2 mouse cellular contexts compared by ENCODE assay signal in the genomic region with DNA sequence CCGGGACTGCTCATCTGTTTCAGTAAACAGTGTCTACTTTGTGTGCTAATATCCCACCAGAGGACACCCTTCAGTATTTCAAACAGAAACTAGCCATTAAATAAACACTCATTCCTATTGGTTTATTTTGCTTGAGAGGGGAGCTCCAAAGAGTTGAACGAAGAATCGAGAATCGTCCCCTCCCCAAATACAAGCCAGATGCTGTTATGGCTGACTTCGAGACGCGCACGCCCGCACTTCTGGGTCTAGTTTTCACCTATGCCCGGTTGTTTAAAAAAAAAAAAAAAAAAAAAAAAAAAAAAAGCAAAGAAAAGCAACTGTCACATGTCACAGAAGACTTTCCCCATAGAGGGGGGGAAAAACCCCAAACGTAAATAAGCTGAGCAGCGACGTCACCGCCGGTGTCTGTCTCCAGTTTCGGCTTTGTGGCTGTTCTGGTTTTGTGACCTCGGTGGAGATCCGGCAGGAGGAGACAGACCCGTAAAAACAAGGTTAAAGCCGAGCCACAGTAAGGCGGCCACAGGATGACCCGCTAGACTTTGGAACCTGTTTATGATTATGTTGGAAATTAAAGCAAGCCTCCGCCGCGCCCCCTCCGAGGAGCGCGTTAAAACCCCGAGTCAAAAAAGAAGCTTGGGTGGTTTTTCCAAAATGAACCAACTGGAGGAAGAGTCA.
TF ChIP-seq lines count a peak whose summit lies in the region.

No protein-coding gene starts in this region.

TF ChIP-seq in C2C12, 6 proteins besides CTCF, POLR2A, EP300 and RAD21 (continued from another document):
- TF ChIP-seq FOSL1 (IDR thresholded peaks at IDR 0.05; ENCODE audit: insufficient read depth, low read length, poor library complexity, severe bottlenecking) = no peak
- no peak for TF ChIP-seq MYOD1 (IDR thresholded peaks at IDR 0.05; ENCODE audit: control insufficient read depth, insufficient read length, low read depth)
- peak; percentile 13 for TF ChIP-seq MAX (IDR thresholded peaks at IDR 0.05)

TF ChIP-seq in MEL, 35 proteins besides CTCF, POLR2A, EP300 and RAD21 (continued from another document):
- TF ChIP-seq MAFK (IDR thresholded peaks at IDR 0.05; ENCODE audit: borderline replicate concordance, low read depth, low read length) (no peak), TCF12 (IDR thresholded peaks at IDR 0.05; ENCODE audit: low read depth, low read length) (no peak; the same call in 1 of the 2 replicates), NRF1 (IDR thresholded peaks at IDR 0.05; ENCODE audit: insufficient read depth, low read depth, low read length, poor library complexity, severe bottlenecking) (no peak), MXI1 (IDR thresholded peaks at IDR 0.05; ENCODE audit: low read depth, low read length) (peak; percentile 54), GABPA (IDR thresholded peaks at IDR 0.05; ENCODE audit: low read depth, low read length) (no peak), MEF2A (IDR thresholded peaks at IDR 0.05; ENCODE audit: extremely low read depth, insufficient replicate concordance, low read depth, low read length, poor library complexity, severe bottlenecking) (no peak), GATA1 (IDR thresholded peaks at IDR 0.05; ENCODE audit: low read depth, low read length) (no peak), RCOR1 (IDR thresholded peaks at IDR 0.05; ENCODE audit: low read depth, low read length) (0 out of 2 replicates have a peak, but pooled peaks have one; percentile 37), JUND (IDR thresholded peaks at IDR 0.05; ENCODE audit: low read depth, low read length) (no peak), POLR2AphosphoS2 (IDR thresholded peaks at IDR 0.05; ENCODE audit: low read length) (peak; percentile 62; the same call in 1 of the 2 replicates), ELF1 (IDR thresholded peaks at IDR 0.05; ENCODE audit: low read depth, low read length) (0 out of 2 replicates have a peak, but pooled peaks have one; percentile 5), NELFE (IDR thresholded peaks at IDR 0.05; ENCODE audit: low read depth, low read length) (0 out of 2 replicates have a peak, but pooled peaks have one; percentile 6), TBP (IDR thresholded peaks at IDR 0.05; ENCODE audit: low read depth, low read length) (0 out of 2 replicates have a peak, but pooled peaks have one; percentile 28), ZC3H11A (IDR thresholded peaks at IDR 0.05; ENCODE audit: low read depth, low read length) (no peak; the same call in 1 of the 2 replicates), MYC (IDR thresholded peaks at IDR 0.05; ENCODE audit: low read depth, low read length) (peak; percentile 0; the same call in 1 of the 2 replicates), KAT2A (conservative IDR thresholded peaks at IDR 0.05; ENCODE audit: low read depth, low read length) (no peak; the same call in 1 of the 2 replicates), CHD2 (IDR thresholded peaks at IDR 0.05; ENCODE audit: low read length) (no peak), ZNF384 (IDR thresholded peaks at IDR 0.05; ENCODE audit: low read depth, low read length) (peak; percentile 96), ZMIZ1 (IDR thresholded peaks at IDR 0.05; ENCODE audit: low read depth, low read length) (peak; percentile 52; the same call in 1 of the 2 replicates), SIN3A (IDR thresholded peaks at IDR 0.05; ENCODE audit: low read length) (peak; percentile 85; the same call in 1 of the 2 replicates), CHD1 (IDR thresholded peaks at IDR 0.05; ENCODE audit: low read depth, low read length) (0 out of 2 replicates have a peak, but pooled peaks have one; percentile 79), ZKSCAN1 (IDR thresholded peaks at IDR 0.05; ENCODE audit: low read depth, low read length) (no peak; the same call in 1 of the 2 replicates), USF1 (IDR thresholded peaks at IDR 0.05; ENCODE audit: low read depth, low read length) (peak; percentile 82), USF2 (IDR thresholded peaks at IDR 0.05; ENCODE audit: borderline replicate concordance in 1 of 2, insufficient read depth in 1 of 2, low read depth in 1 of 2, low read length in 2 of 2) (no peak), HCFC1 (IDR thresholded peaks at IDR 0.05; ENCODE audit: low read depth, low read length) (peak; percentile 57), E2F4 (IDR thresholded peaks at IDR 0.05; ENCODE audit: borderline replicate concordance, low read depth, low read length) (no peak), MAX (IDR thresholded peaks at IDR 0.05; ENCODE audit: low read length) (peak; percentile 42; the same call in 1 of the 2 replicates), ETS1 (IDR thresholded peaks at IDR 0.05; ENCODE audit: low read depth, low read length) (peak; percentile 84), POLR2AphosphoS5 (IDR thresholded peaks at IDR 0.05; ENCODE audit: borderline replicate concordance, low read depth, low read length) (no peak), BHLHE40 (IDR thresholded peaks at IDR 0.05; ENCODE audit: borderline replicate concordance, low read depth, low read length) (no peak), MYB (IDR thresholded peaks at IDR 0.05; ENCODE audit: low read depth, low read length) (no peak)
